Mouse (Mus musculus): ENCODE measurements around the gene Dock7.

- TF ChIP-seq CTCF (IDR thresholded peaks at IDR 0.05; ENCODE audit: extremely low read depth, insufficient read length, insufficient replicate concordance, low read depth, low read length) (no peak), POLR2A (IDR thresholded peaks at IDR 0.05; ENCODE audit: low read depth, low read length) (no peak)
Observed at GRCm38 (mm10) chr4:98925250-98925781, 195.4 kb downstream of the Dock7 start.
